Mouse (Mus musculus) cerebellum, adult 2 months (tissue): ENCODE measurements at regions not wholly inside any gene's neighbourhood (a gene's known extent, or its start where the extent isn't known, plus 50 kb on each side); places are given as distances from the start of the nearest gene placed in this dataset.

ENCODE experiments used
- DNase-seq, 2 experiments: peaks; one replicate each; pipeline ENCODE4 v3.0.0; 2021
- H3K27ac ChIP-seq: fragments of 200-500 bp; 2 replicates; pipeline ENCODE4 v1.5.1; 2012; ENCODE audit warnings: low read length, control low read depth, inconsistent platforms; ENCODE audit not compliant: insufficient read depth
- H3K27me3 ChIP-seq: fragments of 200-500 bp; 2 replicates; pipeline ENCODE4 v1.6.1; 2012; ENCODE audit warnings: inconsistent platforms, mild to moderate bottlenecking, low read length, moderate library complexity; ENCODE audit not compliant: control insufficient read depth, insufficient read depth
- H3K4me1 ChIP-seq: fragments of 200-500 bp; 2 replicates; pipeline ENCODE4 v1.6.1; 2011; ENCODE audit warnings: low read length; ENCODE audit not compliant: control insufficient read depth, insufficient read depth
- H3K4me3 ChIP-seq: fragments of 200-500 bp; replicated peaks from 2 replicates; pipeline ENCODE3; 2011; ENCODE audit warnings: mild to moderate bottlenecking, low read depth, low read length, control low read depth; ENCODE audit not compliant: insufficient read depth
- CTCF ChIP-seq: fragments of 200-500 bp; IDR thresholded peaks from 2 replicates; pipeline ENCODE4 v1.5.1; 2011; ENCODE audit warnings: low read depth, mild to moderate bottlenecking, control low read depth, low read length, moderate library complexity, borderline replicate concordance; ENCODE audit not compliant: insufficient read depth
- POLR2A ChIP-seq: fragments of 200-500 bp; IDR thresholded peaks from 2 replicates; pipeline ENCODE4 v1.6.1; 2011; ENCODE audit warnings: low read length, control low read depth, borderline replicate concordance; ENCODE audit not compliant: insufficient read depth
- WGBS: fragments of 180-500 bp; shearing (Covaris S2); methylation state at CpG from one replicate; pipeline ENCODE4 v1.1.7; 2018; 5-methylcytosine and 5-hydroxymethylcytosine counted together

DNA sequence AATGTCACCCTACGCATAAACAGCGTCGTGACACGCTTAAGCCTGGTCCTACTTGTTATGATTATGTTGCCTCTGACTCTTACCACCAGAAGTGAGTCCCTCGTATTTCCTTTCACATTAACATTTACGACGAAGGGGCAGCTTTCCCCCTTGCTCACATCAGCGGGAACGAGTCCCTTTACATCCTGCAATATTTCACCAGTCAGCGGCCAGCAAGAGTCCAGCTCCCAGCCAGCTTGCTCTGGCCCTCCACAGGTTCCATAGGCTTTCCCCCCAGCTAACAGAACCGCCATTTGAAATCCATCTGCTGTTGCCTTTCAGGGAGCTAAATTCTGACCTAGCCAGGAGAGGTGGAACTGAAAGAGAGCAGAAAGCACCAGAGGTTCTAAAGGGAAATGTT lies 342.5 kb downstream of the Lmo4 start:
- TF ChIP-seq POLR2A (no peak), CTCF (no peak)
- Histone ChIP-seq H3K4me1 (peaks cover 3% of the 10 kb centered on the region; the same call in 1 of the 2 replicates), H3K27ac (no peak overlapping the region), H3K27me3 (no peaks in the 10 kb centered on the region), H3K4me3 (no peak overlapping the region)
- WGBS, result 96% methylated on average over 11 of the region's 11 CpGs
- no peak for DNase-seq

DNA sequence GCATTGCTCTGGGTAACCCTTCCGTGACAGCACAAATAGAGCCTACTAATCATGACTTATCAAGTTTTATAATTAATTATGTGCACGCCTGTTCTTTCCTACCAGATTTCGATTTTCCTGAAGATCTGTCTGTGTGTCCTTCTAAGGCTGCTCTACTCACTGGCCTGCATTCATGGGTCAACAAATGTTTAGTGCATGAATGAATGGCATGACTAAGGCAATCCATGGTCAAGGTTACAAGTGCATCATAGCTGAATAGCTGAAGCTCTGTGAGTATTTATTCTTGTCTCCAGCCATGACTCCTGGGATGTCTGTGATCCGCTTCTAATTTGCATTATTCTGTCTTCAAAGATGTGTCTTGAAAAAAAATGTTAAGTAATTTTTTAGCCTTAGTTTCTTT lies 343.2 kb downstream of the Lmo4 start:
- Histone ChIP-seq H3K27ac (no peak overlapping the region), H3K4me1 (peaks cover 3% of the 10 kb centered on the region; the same call in 1 of the 2 replicates), H3K27me3 (no peaks in the 10 kb centered on the region), H3K4me3 (no peak overlapping the region)
- TF ChIP-seq POLR2A, result no peak
- TF ChIP-seq CTCF, result no peak
- WGBS, result 93% methylated on average over 4 of the region's 4 CpGs
- no peak for DNase-seq

DNA sequence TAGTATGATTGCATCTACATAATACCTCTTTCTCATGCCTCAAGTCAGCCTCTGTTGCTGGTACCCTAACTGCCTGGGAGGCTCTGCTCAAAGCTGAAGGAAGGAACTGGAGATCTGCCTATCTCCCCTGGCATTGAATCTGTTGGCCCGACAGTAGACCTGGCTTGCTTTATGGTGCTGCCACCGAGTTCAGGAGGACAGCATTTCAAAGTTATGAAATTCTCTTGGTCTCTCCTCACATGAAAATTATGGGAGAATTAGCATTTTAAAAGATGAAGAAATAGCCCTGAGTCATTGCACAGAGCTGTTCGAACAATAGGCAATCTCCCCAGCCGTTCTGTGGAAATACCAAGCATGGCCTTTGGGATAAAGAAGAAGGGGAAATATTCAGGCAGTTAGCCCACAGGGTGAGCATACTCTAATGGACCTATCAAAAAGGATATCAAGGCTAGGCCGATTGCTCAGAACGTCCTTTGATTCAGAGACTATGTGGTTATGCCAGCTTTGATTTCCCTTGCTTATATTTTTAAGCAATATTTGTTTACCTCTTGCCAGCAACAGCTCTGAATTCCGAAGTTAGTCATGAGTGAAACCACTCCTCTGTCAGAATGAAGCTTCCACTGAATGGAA lies 369.3 kb downstream of the Lmo4 start:
- Histone ChIP-seq H3K27me3 (no peaks in the 10 kb centered on the region), H3K4me1 (no peaks in the 10 kb centered on the region), H3K4me3 (no peak overlapping the region), H3K27ac (no peak overlapping the region)
- 83% methylated on average over 7 of the region's 7 CpGs for WGBS
- DNase-seq, result no peak
- no peak for TF ChIP-seq CTCF
- no peak for TF ChIP-seq POLR2A

DNA sequence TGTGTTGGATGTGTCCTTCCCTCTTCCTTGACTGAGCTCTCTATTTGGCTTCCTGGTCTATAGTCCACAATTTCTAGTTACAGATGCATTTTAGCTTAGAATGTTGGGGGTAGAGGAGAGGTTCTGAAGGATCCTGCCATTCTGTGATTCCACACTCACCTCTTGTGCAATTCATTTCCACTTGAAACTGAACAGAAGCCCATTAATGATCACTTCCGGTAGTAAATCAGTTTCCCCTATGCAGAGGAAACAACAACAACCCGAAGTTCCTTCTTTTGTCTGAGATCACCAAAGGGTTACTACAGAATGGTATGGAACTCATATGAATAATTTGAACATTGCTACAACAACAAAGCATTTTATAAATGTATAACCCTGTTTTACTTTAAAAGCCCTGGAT lies 370.3 kb downstream of the Lmo4 start:
- WGBS, result 93% methylated on average over 2 of the region's 2 CpGs
- no peak overlapping the region for H3K27ac ChIP-seq

DNA sequence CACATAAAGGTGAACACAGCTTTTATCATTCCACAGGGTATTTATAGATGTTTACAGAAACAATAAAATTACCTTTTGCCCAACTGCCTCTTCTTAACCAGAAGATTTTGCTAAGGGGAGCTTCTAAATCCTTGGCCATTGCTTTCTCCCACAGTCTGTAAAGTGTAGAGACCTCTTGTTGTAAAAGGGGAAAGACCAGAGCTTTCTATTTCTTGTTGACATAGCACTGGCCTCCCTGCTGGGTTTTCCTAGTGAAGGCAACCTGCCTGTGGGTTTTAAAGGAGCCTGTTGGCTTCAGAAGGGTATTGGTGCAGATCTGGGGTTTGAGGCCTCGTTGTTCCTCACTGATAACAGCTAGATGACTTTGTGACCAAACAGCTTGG lies 381.6 kb downstream of the Lmo4 start:
- TF ChIP-seq CTCF (no peak), POLR2A (no peak)
- WGBS, result 48% methylated on average over 1 of the region's 1 CpGs
- Histone ChIP-seq H3K27me3 (no peaks in the 10 kb centered on the region), H3K4me3 (no peak overlapping the region), H3K4me1 (no peaks in the 10 kb centered on the region), H3K27ac (no peak overlapping the region)
- DNase-seq, result no peak

More for the DNA sequence above, 370.3 kb downstream of the Lmo4 start:
- H3K4me3 ChIP-seq, result no peak overlapping the region
- DNase-seq, result no peak
- no peaks in the 10 kb centered on the region for H3K27me3 ChIP-seq
- no peak for TF ChIP-seq CTCF
- TF ChIP-seq POLR2A, result no peak
- no peaks in the 10 kb centered on the region for H3K4me1 ChIP-seq

DNA sequence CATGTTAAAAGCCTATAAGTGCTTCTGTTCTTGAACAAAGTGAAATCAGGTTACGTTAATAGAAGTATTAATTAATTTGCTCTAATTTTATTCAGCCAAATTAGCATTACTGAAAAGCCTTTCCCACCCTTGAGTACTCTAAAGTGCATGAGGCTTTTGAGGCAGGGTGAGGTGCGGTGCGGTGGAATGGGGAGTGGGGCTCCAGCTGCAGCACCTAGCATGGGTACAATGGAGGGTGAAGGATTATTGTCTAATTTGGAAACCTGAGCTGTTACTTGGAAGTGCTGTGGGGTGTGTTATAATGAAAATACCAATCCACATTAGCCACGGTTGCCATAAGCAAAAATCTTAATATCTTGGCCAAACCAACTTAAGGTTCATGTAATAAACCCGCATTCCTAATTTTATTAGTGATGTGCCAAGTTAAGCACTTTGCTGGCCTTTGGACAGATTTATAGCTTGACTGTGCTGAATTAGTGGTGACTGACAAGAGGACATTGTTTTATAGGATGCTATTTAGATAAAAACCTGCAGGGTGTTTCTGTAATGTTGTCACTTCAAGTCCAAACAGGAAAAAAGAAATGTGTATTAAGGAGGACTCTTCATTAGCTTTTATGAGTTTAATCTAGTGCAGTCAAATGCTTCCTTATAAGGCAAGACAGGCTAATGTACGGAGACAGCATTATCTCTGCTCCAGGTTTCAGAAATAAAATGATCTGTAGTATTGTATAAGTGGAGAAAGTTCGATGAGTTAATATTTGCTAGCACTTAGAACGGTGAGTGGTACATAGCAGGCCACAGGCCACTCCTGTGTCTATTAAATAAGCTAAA lies 382.2 kb downstream of the Lmo4 start:
- Histone ChIP-seq H3K4me3 (no peak overlapping the region), H3K27me3 (no peaks in the 10 kb centered on the region), H3K27ac (no peak overlapping the region), H3K4me1 (no peaks in the 10 kb centered on the region)
- 77% methylated on average over 8 of the region's 8 CpGs for WGBS
- no peak for TF ChIP-seq CTCF
- no peak for TF ChIP-seq POLR2A
- DNase-seq, result no peak

DNA sequence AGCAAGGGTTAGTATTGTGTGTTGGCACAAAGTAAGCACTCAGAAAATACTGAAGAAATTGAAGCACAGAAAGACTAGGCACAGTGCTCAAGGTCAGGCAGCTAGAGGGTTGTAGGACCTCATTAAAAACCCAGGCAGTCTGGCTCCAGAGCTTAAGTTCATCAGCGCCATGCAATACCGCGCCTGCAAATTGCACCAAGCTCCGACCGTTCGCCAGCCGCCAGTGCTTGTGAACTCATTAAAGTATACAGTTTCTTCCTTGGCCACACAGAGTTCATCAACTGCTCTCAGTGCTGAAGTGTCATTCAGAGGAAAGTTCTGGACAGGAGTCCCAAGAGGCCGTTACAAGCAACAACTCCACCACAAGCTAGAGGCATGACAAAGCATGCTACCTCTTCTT lies 397.5 kb downstream of the Lmo4 start:
- WGBS, result 92% methylated on average over 8 of the region's 8 CpGs

DNA sequence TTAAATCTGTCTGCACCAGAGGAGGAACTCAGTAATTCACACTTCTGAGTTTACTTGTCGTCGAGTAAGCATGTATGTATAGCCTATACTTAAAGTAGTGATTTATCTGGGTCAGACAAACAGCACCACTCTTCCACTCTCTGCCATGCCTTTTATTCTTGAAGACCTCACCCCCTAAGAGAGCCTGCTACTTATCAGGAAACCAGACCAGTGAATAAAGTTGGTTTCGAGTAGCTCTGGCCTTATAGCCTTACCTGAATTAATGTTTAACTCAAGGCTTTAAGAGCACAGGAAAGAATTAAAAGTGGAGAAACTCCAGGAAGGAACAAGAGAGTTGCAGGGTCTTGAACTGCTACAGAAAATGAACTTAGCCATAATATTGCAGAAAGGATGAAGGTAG lies 398.1 kb downstream of the Lmo4 start:
- H3K4me1 ChIP-seq, result no peaks in the 10 kb centered on the region
- WGBS, result 93% methylated on average over 3 of the region's 3 CpGs
- H3K4me3 ChIP-seq, result no peak overlapping the region
- DNase-seq, result no peak
- no peak for TF ChIP-seq CTCF
- TF ChIP-seq POLR2A, result no peak
- H3K27ac ChIP-seq, result no peak overlapping the region
- no peaks in the 10 kb centered on the region for H3K27me3 ChIP-seq

More for the DNA sequence above, 397.5 kb downstream of the Lmo4 start:
- DNase-seq, result no peak
- Histone ChIP-seq H3K4me1 (no peaks in the 10 kb centered on the region), H3K27me3 (no peaks in the 10 kb centered on the region), H3K4me3 (no peak overlapping the region), H3K27ac (no peak overlapping the region)
- no peak for TF ChIP-seq POLR2A
- no peak for TF ChIP-seq CTCF
